Mouse (Mus musculus) forebrain, embryonic 16.5 days (tissue): ENCODE data around the gene Slc9a8. TPM values are rescaled to one million over a fixed set of nuclear protein-coding genes. Genes with fewer than 3 reads are reported as not detected.

Experiments
- polyA plus RNA-seq: library from polyadenylated mRNA; unstranded; fragments of >200 nt; fragmentation: Nextera tagmentation; extraction: Ambion mirVana; gene quantifications from 2 replicates; pipeline ENCODE4 v1.2.1, GENCODE M21; 2015

Gene Slc9a8
- polyA plus RNA-seq, 1 experiment from 2014 or later = 24.0 TPM

Other genes with a start within 250 kb of the Slc9a8 start
- 2.3 and 3.2 TPM in 2 replicates for gene Kcnb1, start 231.6 kb upstream of the Slc9a8 start, polyA plus RNA-seq
- gene Ptgis, start 181.1 kb upstream of the Slc9a8 start, polyA plus RNA-seq = 3.1 and 3.5 TPM in 2 replicates
- 9.9 and 12.5 TPM in 2 replicates for gene B4galt5, start 72.5 kb upstream of the Slc9a8 start, polyA plus RNA-seq
- gene Rnf114, start 70.9 kb downstream of the Slc9a8 start, polyA plus RNA-seq = 133 and 140 TPM in 2 replicates
- 34.8 and 37.6 TPM in 2 replicates for gene Spata2, start 71.2 kb downstream of the Slc9a8 start, polyA plus RNA-seq
- gene Snai1, start 116.5 kb downstream of the Slc9a8 start, polyA plus RNA-seq = 4.3 and 4.4 TPM in 2 replicates
- 273 and 281 TPM in 2 replicates for gene Ube2v1, start 210.4 kb downstream of the Slc9a8 start, polyA plus RNA-seq
- 8.2 and 11.7 TPM in 2 replicates for gene Gm20431, start 239.8 kb downstream of the Slc9a8 start, polyA plus RNA-seq